Mouse (Mus musculus): ENCODE results near the gene Atxn1. TPM values are rescaled to one million over a fixed set of nuclear protein-coding genes. Genes with fewer than 3 reads are reported as not detected.

Atxn1 gene
- total RNA-seq (2021) (10 to 100 TPM; 42.0 to 43.5 TPM), polyA plus RNA-seq (2012; rRNA removed) (21.1 and 27.3 TPM in 2 replicates)
- long read RNA-seq, partial matches to known transcripts: 1 of 5 reads
- long read RNA-seq, other reads (novel, unspliced or antisense): 4 of 5 reads

GRCm38 (mm10) chr13:45964853-45965593 is at the start of gene Atxn1:
Atxn1 (minus strand) TSS chr13:45965008.
- peak; percentile 93 for DNase-seq

GRCm38 (mm10) chr13:46011232-46011631 is 46.4 kb upstream of the Atxn1 start:
- DNase-seq: no peak

- DNase-seq: no peak
These were observed 45.3 kb upstream of the Atxn1 start for GRCm38 (mm10) chr13:46010075-46010474.

- DNase-seq: no peak
These were observed 44.2 kb upstream of the Atxn1 start for GRCm38 (mm10) chr13:46008831-46009666.

- peak; percentile 70 for DNase-seq
These were observed 41.6 kb upstream of the Atxn1 start for GRCm38 (mm10) chr13:46006211-46007102.

- DNase-seq: no peak
These were observed 40.8 kb upstream of the Atxn1 start for GRCm38 (mm10) chr13:46005656-46006055.

- DNase-seq: no peak
These were observed 36.5 kb upstream of the Atxn1 start for GRCm38 (mm10) chr13:46001356-46001755.

GRCm38 (mm10) chr13:45992953-45993352 is 28.1 kb upstream of the Atxn1 start:
- DNase-seq: no peak

- no peak for DNase-seq
These were observed 25.7 kb upstream of the Atxn1 start for GRCm38 (mm10) chr13:45990486-45990885.

GRCm38 (mm10) chr13:45979246-45979645 is 14.4 kb upstream of the Atxn1 start:
- DNase-seq: no peak

- DNase-seq: peak; percentile 45
These were observed 12.1 kb upstream of the Atxn1 start for GRCm38 (mm10) chr13:45976894-45977293.

- peak; percentile 51 for DNase-seq
These were observed 9.8 kb upstream of the Atxn1 start for GRCm38 (mm10) chr13:45974651-45975050.

GRCm38 (mm10) chr13:45973972-45974490 is 9.2 kb upstream of the Atxn1 start:
- DNase-seq: no peak

- DNase-seq: peak; percentile 18
These were observed 6.2 kb upstream of the Atxn1 start for GRCm38 (mm10) chr13:45970920-45971536.

- DNase-seq: no peak
These were observed 3.4 kb upstream of the Atxn1 start for GRCm38 (mm10) chr13:45968206-45968605.

- no peak for DNase-seq
These were observed 2.6 kb upstream of the Atxn1 start for GRCm38 (mm10) chr13:45967371-45967770.

- peak; percentile 34 for DNase-seq
These were observed 1.8 kb upstream of the Atxn1 start for GRCm38 (mm10) chr13:45966586-45966985.

GRCm38 (mm10) chr13:45965594-45966432 is 1.0 kb upstream of the Atxn1 start:
- peak; percentile 59 for DNase-seq

GRCm38 (mm10) chr13:45964331-45964852 is 416 bp downstream of the Atxn1 start:
- peak; percentile 75 for DNase-seq
